Mouse (Mus musculus) retina, postnatal 7 days (tissue): ENCODE results near the gene Zfand2b.

Experiments used
- DNase-seq: peaks from one replicate; pipeline ENCODE4 v3.0.0-alpha.2; 2012; ENCODE audit warnings: low read depth, low spot score

The Zfand2b gene

GRCm38 (mm10) chr1:75212542-75212941 lies 44.1 kb downstream of the Zfand2b start:
- no peak for DNase-seq

GRCm38 (mm10) chr1:75213096-75213495 lies 44.6 kb downstream of the Zfand2b start:
- DNase-seq, result no peak

GRCm38 (mm10) chr1:75214442-75214841 lies 46.0 kb downstream of the Zfand2b start:
- DNase-seq, result no peak

GRCm38 (mm10) chr1:75214886-75215285 lies 46.4 kb downstream of the Zfand2b start:
- DNase-seq, result no peak

GRCm38 (mm10) chr1:75215785-75216184 lies 47.3 kb downstream of the Zfand2b start:
- no peak for DNase-seq

- no peak for DNase-seq
Measured at GRCm38 (mm10) chr1:75216797-75217585, 48.5 kb downstream of the Zfand2b start.

GRCm38 (mm10) chr1:75217893-75218226 lies 49.4 kb downstream of the Zfand2b start:
- DNase-seq, result no peak

GRCm38 (mm10) chr1:75218227-75219001 lies 50.0 kb downstream of the Zfand2b start:
- DNase-seq, result no peak

GRCm38 (mm10) chr1:75219078-75219477 lies 50.6 kb downstream of the Zfand2b start:
- no peak for DNase-seq

- DNase-seq, result no peak
Measured at GRCm38 (mm10) chr1:75219531-75219930, 51.1 kb downstream of the Zfand2b start, which contains the start of gene Tuba4a. TSS of gene Tuba4a (minus strand) at chr1:75219865.
